Mouse (Mus musculus) C2C12 (cell line): Measurements from ENCODE around the gene Atp13a2. TPM values are rescaled to one million over a fixed set of nuclear protein-coding genes. Genes with fewer than 3 reads are reported as not detected.

Experiments used
- H3K27me3 ChIP-seq: one replicate; pipeline ENCODE4 v1.6.1; 2011; ENCODE audit not compliant: control insufficient read depth, insufficient read depth, insufficient read length
- H3K36me3 ChIP-seq: one replicate; pipeline ENCODE4 v1.6.1; 2011; ENCODE audit not compliant: control insufficient read depth, insufficient read depth
- H3K4me3 ChIP-seq: one replicate; pipeline ENCODE4 v1.5.1; 2011; ENCODE audit warnings: mild to moderate bottlenecking, control low read depth; ENCODE audit not compliant: poor library complexity, insufficient read depth, severe bottlenecking
- H3K79me2 ChIP-seq: one replicate; pipeline ENCODE4 v1.6.1; 2011; ENCODE audit not compliant: control insufficient read depth, insufficient read depth
- H3K79me3 ChIP-seq: one replicate; pipeline ENCODE4 v1.6.1; 2011; ENCODE audit warnings: low read depth, control low read depth
- H3ac ChIP-seq: one replicate; pipeline ENCODE3; 2011; ENCODE audit warnings: low read depth; ENCODE audit not compliant: control insufficient read depth, insufficient read length
- CEBPB ChIP-seq: IDR thresholded peaks from one replicate; pipeline ENCODE4 v1.6.1; 2011; ENCODE audit warnings: low read depth, mild to moderate bottlenecking, control low read depth, moderate library complexity
- CTCF ChIP-seq: IDR thresholded peaks from one replicate; pipeline ENCODE4 v1.5.1; 2011; ENCODE audit not compliant: control insufficient read depth, insufficient read depth, insufficient read length
- FOSL1 ChIP-seq: IDR thresholded peaks from one replicate; pipeline ENCODE4 v1.8.0; 2011; ENCODE audit warnings: mild to moderate bottlenecking, low read length; ENCODE audit not compliant: poor library complexity, insufficient read depth, severe bottlenecking
- MAX ChIP-seq: IDR thresholded peaks from one replicate; pipeline ENCODE4 v1.6.1; 2011; ENCODE audit warnings: mild to moderate bottlenecking, control low read depth
- MYOD1 ChIP-seq: IDR thresholded peaks from one replicate; pipeline ENCODE4 v1.6.1; 2011; ENCODE audit warnings: low read depth; ENCODE audit not compliant: control insufficient read depth, insufficient read length
- MYOG ChIP-seq: IDR thresholded peaks from one replicate; pipeline ENCODE4 v1.6.1; 2011; ENCODE audit not compliant: control insufficient read depth, insufficient read length; ENCODE audit errors: extremely low read depth
- USF1 ChIP-seq: IDR thresholded peaks from one replicate; pipeline ENCODE4 v1.6.1; 2011; ENCODE audit warnings: low read depth, mild to moderate bottlenecking, control low read depth, moderate library complexity
- polyA plus RNA-seq: library from polyadenylated mRNA; unstranded; fragments of >200 nt; fragmentation: generic; extraction: Trizol; gene quantifications from one replicate; pipeline ENCODE4 v1.2.1, GENCODE M21; 2012; ENCODE audit warnings: missing spikeins

The Atp13a2 gene
- polyA plus RNA-seq, 1 experiment = 17.1 TPM

- H3K27me3 ChIP-seq = no peaks in the 10 kb centered on the region
- H3K79me3 ChIP-seq = no peaks in the 10 kb centered on the region
- H3ac ChIP-seq = no peak overlapping the region
- no peak overlapping the region for H3K4me3 ChIP-seq
- H3K79me2 ChIP-seq = no peaks in the 10 kb centered on the region
- no peaks in the 10 kb centered on the region for H3K36me3 ChIP-seq
- TF ChIP-seq CEBPB (no peak), MYOG (no peak), CTCF (no peak), USF1 (no peak), MYOD1 (no peak), MAX (no peak), FOSL1 (no peak)
Observed at GRCm38 (mm10) chr4:141010526-141010925, 23.9 kb downstream of the Atp13a2 start.

- H3K36me3 ChIP-seq = no peaks in the 10 kb centered on the region
Observed at GRCm38 (mm10) chr4:141010941-141011429, 24.3 kb downstream of the Atp13a2 start.

GRCm38 (mm10) chr4:141011556-141012328, 25.1 kb downstream of the Atp13a2 start:
- Histone ChIP-seq H3K4me3 (no peak overlapping the region), H3K36me3 (no peaks in the 10 kb centered on the region), H3K27me3 (no peaks in the 10 kb centered on the region), H3K79me2 (no peaks in the 10 kb centered on the region), H3ac (no peak overlapping the region), H3K79me3 (no peaks in the 10 kb centered on the region)
- TF ChIP-seq MYOG (no peak), MYOD1 (no peak), USF1 (no peak), FOSL1 (no peak), CEBPB (no peak), MAX (no peak), CTCF (no peak)

More at GRCm38 (mm10) chr4:141010941-141011429, 24.3 kb downstream of the Atp13a2 start:
- Histone ChIP-seq H3K4me3 (no peak overlapping the region), H3K79me2 (no peaks in the 10 kb centered on the region), H3K79me3 (no peaks in the 10 kb centered on the region), H3ac (no peak overlapping the region), H3K27me3 (no peaks in the 10 kb centered on the region)
- TF ChIP-seq MYOG (no peak), MAX (no peak), CEBPB (no peak), MYOD1 (no peak), CTCF (no peak), FOSL1 (no peak), USF1 (no peak)

GRCm38 (mm10) chr4:141012558-141012957, 25.9 kb downstream of the Atp13a2 start:
- Histone ChIP-seq H3K79me2 (no peaks in the 10 kb centered on the region), H3K4me3 (no peak overlapping the region), H3K27me3 (no peaks in the 10 kb centered on the region), H3ac (no peak overlapping the region), H3K36me3 (no peaks in the 10 kb centered on the region), H3K79me3 (no peaks in the 10 kb centered on the region)
- no peak for TF ChIP-seq USF1
- no peak for TF ChIP-seq CTCF
- no peak for TF ChIP-seq CEBPB
- no peak for TF ChIP-seq MYOD1
- TF ChIP-seq FOSL1 = no peak
- TF ChIP-seq MYOG = no peak
- no peak for TF ChIP-seq MAX

GRCm38 (mm10) chr4:141014114-141014513, 27.4 kb downstream of the Atp13a2 start:
- no peaks in the 10 kb centered on the region for H3K79me2 ChIP-seq
- H3ac ChIP-seq = no peak overlapping the region
- TF ChIP-seq MAX (no peak), USF1 (no peak), MYOD1 (no peak), CEBPB (no peak), FOSL1 (no peak), CTCF (no peak), MYOG (no peak)
- H3K36me3 ChIP-seq = no peaks in the 10 kb centered on the region
- H3K79me3 ChIP-seq = no peaks in the 10 kb centered on the region
- no peaks in the 10 kb centered on the region for H3K27me3 ChIP-seq
- H3K4me3 ChIP-seq = no peak overlapping the region
